Mouse (Mus musculus) lung, embryonic 15.5 days (tissue): ENCODE measurements around the gene Amn. TPM values are rescaled to one million over a fixed set of nuclear protein-coding genes. Genes with fewer than 3 reads are reported as not detected.
A peak's percentile ranks its signal among the peaks of the same experiment; 100 is the strongest.

Experiments used
- ATAC-seq: fragments of 200-750 bp; cut with Nextera tagmentation; 2 replicates; pipeline ENCODE4 v1.8.0; 2017; ENCODE audit warnings: moderate number of reproducible peaks, borderline replicate concordance; ENCODE audit not compliant: low FRiP score, low TSS enrichment; ENCODE audit errors: extremely low read depth
- H3K27ac ChIP-seq: fragments of 300-500 bp; sonication (generic); 2 replicates; pipeline ENCODE4 v1.5.1; 2015; ENCODE audit warnings: moderate library complexity, mild to moderate bottlenecking, inconsistent platforms
- H3K27me3 ChIP-seq: fragments of 300-500 bp; sonication (generic); 2 replicates; pipeline ENCODE4 v1.6.1; 2015; ENCODE audit warnings: inconsistent platforms
- H3K36me3 ChIP-seq: fragments of 300-500 bp; sonication (generic); 2 replicates; pipeline ENCODE4 v1.6.1; 2015; ENCODE audit warnings: inconsistent platforms
- H3K4me1 ChIP-seq: fragments of 300-500 bp; sonication (generic); 2 replicates; pipeline ENCODE4 v1.6.1; 2015; ENCODE audit warnings: inconsistent platforms
- H3K4me2 ChIP-seq: fragments of 300-500 bp; sonication (generic); 2 replicates; pipeline ENCODE4 v1.6.1; 2015; ENCODE audit warnings: inconsistent platforms, mild to moderate bottlenecking, moderate library complexity
- H3K4me3 ChIP-seq: fragments of 300-500 bp; sonication (generic); 2 replicates; pipeline ENCODE4 v1.5.1; 2015; ENCODE audit warnings: mild to moderate bottlenecking, inconsistent platforms
- H3K9ac ChIP-seq: fragments of 300-500 bp; sonication (generic); 2 replicates; pipeline ENCODE4 v1.6.1; 2015; ENCODE audit warnings: inconsistent platforms
- H3K9me3 ChIP-seq: fragments of 300-500 bp; sonication (generic); 2 replicates; pipeline ENCODE4 v1.6.1; 2016; ENCODE audit warnings: inconsistent platforms
- WGBS: fragments of 180-500 bp; shearing (Covaris S2); methylation state at CpG from one replicate; pipeline ENCODE4 v1.1.7; 2015; 5-methylcytosine and 5-hydroxymethylcytosine counted together
- polyA plus RNA-seq: library from polyadenylated mRNA; unstranded; fragments of >200 nt; fragmentation: Nextera tagmentation; extraction: Ambion mirVana; gene quantifications from 2 replicates; pipeline ENCODE4 v1.2.1, GENCODE M21; 2015

The Amn gene
- polyA plus RNA-seq, 1 experiment from 2014 or later, result 0.36 TPM

GRCm38 (mm10) chr12:111271406-111271805 lies 511 bp downstream of the Amn start:
- H3K4me3 ChIP-seq, result peak overlapping the region; percentile 10; the same call in 1 of the 2 replicates
- WGBS, result 8% methylated on average over 25 of the region's 28 CpGs
- no peak overlapping the region for H3K9ac ChIP-seq
- H3K36me3 ChIP-seq, result no peaks in the 10 kb centered on the region
- peak overlapping the region; percentile 36 for H3K4me2 ChIP-seq
- H3K27me3 ChIP-seq, result peaks cover 75% of the 10 kb centered on the region
- H3K4me1 ChIP-seq, result peaks cover 33% of the 10 kb centered on the region
- no peak for ATAC-seq
- no peak overlapping the region for H3K27ac ChIP-seq
- no peaks in the 10 kb centered on the region for H3K9me3 ChIP-seq

DNA sequence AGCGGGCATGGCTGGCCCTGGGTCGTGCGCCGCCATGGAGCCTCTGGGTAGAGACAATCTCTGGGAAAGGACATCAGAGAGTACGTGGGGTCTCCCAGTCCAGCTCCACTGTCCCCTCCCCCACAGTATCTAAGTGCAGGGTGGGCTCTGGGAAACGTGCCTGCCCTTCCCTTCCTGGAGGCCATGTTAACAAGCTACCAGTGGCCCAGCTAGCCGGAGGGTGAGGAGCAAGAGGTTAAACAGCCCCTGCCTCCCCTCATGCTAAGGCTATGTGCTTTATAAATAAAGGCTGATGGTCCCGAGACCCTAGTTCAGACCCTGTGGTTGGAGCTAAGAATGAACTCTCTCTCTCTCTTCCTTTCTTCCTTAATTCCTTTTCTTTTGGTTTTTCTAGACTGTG lies 1.1 kb downstream of the Amn start:
- Histone ChIP-seq H3K4me2 (peak overlapping the region; percentile 36; the same call in 1 of the 2 replicates), H3K36me3 (no peaks in the 10 kb centered on the region), H3K9ac (no peak overlapping the region), H3K9me3 (no peaks in the 10 kb centered on the region), H3K27ac (no peak overlapping the region), H3K4me1 (peaks cover 33% of the 10 kb centered on the region), H3K27me3 (peaks cover 81% of the 10 kb centered on the region), H3K4me3 (peak overlapping the region; percentile 10; the same call in 1 of the 2 replicates)
- ATAC-seq, result no peak
- WGBS, result 15% methylated on average over 8 of the region's 8 CpGs

GRCm38 (mm10) chr12:111272420-111272819 lies 1.5 kb downstream of the Amn start:
- Histone ChIP-seq H3K4me2 (no peak overlapping the region), H3K9ac (no peak overlapping the region), H3K4me1 (peaks cover 33% of the 10 kb centered on the region), H3K9me3 (no peaks in the 10 kb centered on the region), H3K27ac (no peak overlapping the region), H3K4me3 (no peak overlapping the region), H3K36me3 (no peaks in the 10 kb centered on the region), H3K27me3 (peaks cover 85% of the 10 kb centered on the region)
- ATAC-seq, result no peak
- WGBS, result 20% methylated on average over 12 of the region's 12 CpGs

DNA sequence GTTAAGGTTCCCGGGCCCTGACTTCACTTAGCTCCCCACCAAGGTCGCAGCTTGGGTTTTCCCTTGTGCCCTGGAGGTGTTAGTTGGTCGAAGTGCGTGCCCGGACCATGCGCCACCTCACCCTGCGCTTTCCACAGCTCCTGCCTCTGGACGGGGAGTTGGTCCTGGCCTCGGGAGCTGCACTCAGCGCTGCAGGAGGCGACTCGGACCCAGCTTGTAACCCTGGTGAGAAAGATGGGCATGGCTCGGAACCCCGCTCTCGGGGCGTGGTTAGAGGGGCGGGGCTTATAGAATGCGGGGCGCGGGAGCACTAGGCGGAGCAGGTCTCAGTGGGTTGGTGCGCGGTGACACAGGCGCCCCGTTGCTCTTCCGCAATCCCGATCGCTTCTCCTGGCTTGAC lies 3.1 kb downstream of the Amn start:
- H3K4me3 ChIP-seq, result peak overlapping the region; percentile 37
- H3K36me3 ChIP-seq, result no peaks in the 10 kb centered on the region
- H3K9me3 ChIP-seq, result peaks cover 3% of the 10 kb centered on the region; the same call in 1 of the 2 replicates
- WGBS, result 3% methylated on average over 28 of the region's 28 CpGs
- H3K27ac ChIP-seq, result no peak overlapping the region
- H3K27me3 ChIP-seq, result peaks cover 85% of the 10 kb centered on the region
- H3K4me2 ChIP-seq, result peak overlapping the region; percentile 79
- H3K9ac ChIP-seq, result no peak overlapping the region
- ATAC-seq, result no peak
- H3K4me1 ChIP-seq, result peaks cover 33% of the 10 kb centered on the region

- Histone ChIP-seq H3K9me3 (peaks cover 5% of the 10 kb centered on the region; the same call in 1 of the 2 replicates), H3K27ac (no peak overlapping the region), H3K4me1 (peaks cover 33% of the 10 kb centered on the region), H3K27me3 (peaks cover 79% of the 10 kb centered on the region), H3K4me2 (peak overlapping the region; percentile 79), H3K4me3 (peak overlapping the region; percentile 37), H3K9ac (peak overlapping the region; percentile 27; the same call in 1 of the 2 replicates), H3K36me3 (no peaks in the 10 kb centered on the region)
- WGBS, result 3% methylated on average over 80 of the region's 80 CpGs
- ATAC-seq, result no peak
Measured at GRCm38 (mm10) chr12:111274447-111275149, 3.7 kb downstream of the Amn start.

GRCm38 (mm10) chr12:111275150-111275841 lies 4.4 kb downstream of the Amn start:
- no peak overlapping the region for H3K27ac ChIP-seq
- WGBS, result under 1% methylated on average over 53 of the region's 58 CpGs
- H3K9ac ChIP-seq, result no peak overlapping the region
- peak overlapping the region; percentile 79 for H3K4me2 ChIP-seq
- peaks cover 5% of the 10 kb centered on the region; the same call in 1 of the 2 replicates for H3K9me3 ChIP-seq
- 0 out of 2 replicates have a peak, but pooled peaks have one; percentile 13 for ATAC-seq
- H3K36me3 ChIP-seq, result no peaks in the 10 kb centered on the region
- H3K4me3 ChIP-seq, result peak overlapping the region; percentile 37
- peaks cover 33% of the 10 kb centered on the region for H3K4me1 ChIP-seq
- peaks cover 72% of the 10 kb centered on the region for H3K27me3 ChIP-seq

DNA sequence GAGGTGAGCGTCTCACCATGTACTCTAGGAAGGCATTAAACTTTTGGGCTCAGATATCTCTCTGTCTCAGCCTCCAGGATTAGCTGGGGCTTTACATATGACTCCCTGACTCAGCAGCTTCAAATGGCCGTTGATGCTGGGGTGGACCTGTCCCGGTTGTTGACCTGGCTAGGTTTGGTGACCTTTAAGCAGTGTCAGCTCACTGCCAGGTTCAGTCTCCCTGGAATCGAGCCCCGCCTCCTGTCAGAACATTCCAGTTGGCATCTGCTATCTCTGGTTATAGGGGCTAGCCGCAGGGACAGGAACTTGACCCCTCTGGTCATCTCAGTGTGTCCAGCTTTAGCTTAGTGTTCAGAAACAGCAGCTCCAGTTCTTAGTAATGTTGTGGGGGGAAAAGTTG lies 5.5 kb downstream of the Amn start:
- peaks cover 5% of the 10 kb centered on the region; the same call in 1 of the 2 replicates for H3K9me3 ChIP-seq
- no peak overlapping the region for H3K4me3 ChIP-seq
- ATAC-seq, result no peak
- no peak overlapping the region for H3K9ac ChIP-seq
- no peak overlapping the region for H3K27ac ChIP-seq
- H3K4me1 ChIP-seq, result peaks cover 28% of the 10 kb centered on the region
- no peak overlapping the region for H3K4me2 ChIP-seq
- peaks cover 62% of the 10 kb centered on the region for H3K27me3 ChIP-seq
- H3K36me3 ChIP-seq, result no peaks in the 10 kb centered on the region
- WGBS, result 39% methylated on average over 6 of the region's 6 CpGs

GRCm38 (mm10) chr12:111283573-111283972 lies 12.7 kb downstream of the Amn start:
- Histone ChIP-seq H3K9ac (no peak overlapping the region), H3K9me3 (peaks cover 5% of the 10 kb centered on the region; the same call in 1 of the 2 replicates), H3K27me3 (no peaks in the 10 kb centered on the region), H3K4me3 (no peak overlapping the region), H3K27ac (no peak overlapping the region), H3K4me2 (no peak overlapping the region), H3K36me3 (no peaks in the 10 kb centered on the region), H3K4me1 (peaks cover 15% of the 10 kb centered on the region; the same call in 1 of the 2 replicates)
- WGBS, result 66% methylated on average over 4 of the region's 4 CpGs
- ATAC-seq, result no peak

GRCm38 (mm10) chr12:111284532-111284931 lies 13.6 kb downstream of the Amn start:
- Histone ChIP-seq H3K9me3 (no peaks in the 10 kb centered on the region), H3K27ac (no peak overlapping the region), H3K4me3 (0 out of 2 replicates have a peak overlapping the region, but pooled peaks have one; percentile 8), H3K9ac (no peak overlapping the region), H3K4me2 (peak overlapping the region; percentile 39), H3K27me3 (no peaks in the 10 kb centered on the region), H3K36me3 (no peaks in the 10 kb centered on the region), H3K4me1 (peaks cover 15% of the 10 kb centered on the region; the same call in 1 of the 2 replicates)
- ATAC-seq, result peak; percentile 41; the same call in 1 of the 2 replicates
- WGBS, result 24% methylated on average over 10 of the region's 10 CpGs

GRCm38 (mm10) chr12:111293025-111293424 lies 22.1 kb downstream of the Amn start:
- Histone ChIP-seq H3K36me3 (peaks cover 69% of the 10 kb centered on the region), H3K9me3 (no peaks in the 10 kb centered on the region), H3K4me2 (no peak overlapping the region), H3K27me3 (no peaks in the 10 kb centered on the region), H3K9ac (no peak overlapping the region), H3K4me1 (no peaks in the 10 kb centered on the region), H3K27ac (no peak overlapping the region), H3K4me3 (no peak overlapping the region)
- WGBS, result 87% methylated on average over 12 of the region's 12 CpGs
- no peak for ATAC-seq

DNA sequence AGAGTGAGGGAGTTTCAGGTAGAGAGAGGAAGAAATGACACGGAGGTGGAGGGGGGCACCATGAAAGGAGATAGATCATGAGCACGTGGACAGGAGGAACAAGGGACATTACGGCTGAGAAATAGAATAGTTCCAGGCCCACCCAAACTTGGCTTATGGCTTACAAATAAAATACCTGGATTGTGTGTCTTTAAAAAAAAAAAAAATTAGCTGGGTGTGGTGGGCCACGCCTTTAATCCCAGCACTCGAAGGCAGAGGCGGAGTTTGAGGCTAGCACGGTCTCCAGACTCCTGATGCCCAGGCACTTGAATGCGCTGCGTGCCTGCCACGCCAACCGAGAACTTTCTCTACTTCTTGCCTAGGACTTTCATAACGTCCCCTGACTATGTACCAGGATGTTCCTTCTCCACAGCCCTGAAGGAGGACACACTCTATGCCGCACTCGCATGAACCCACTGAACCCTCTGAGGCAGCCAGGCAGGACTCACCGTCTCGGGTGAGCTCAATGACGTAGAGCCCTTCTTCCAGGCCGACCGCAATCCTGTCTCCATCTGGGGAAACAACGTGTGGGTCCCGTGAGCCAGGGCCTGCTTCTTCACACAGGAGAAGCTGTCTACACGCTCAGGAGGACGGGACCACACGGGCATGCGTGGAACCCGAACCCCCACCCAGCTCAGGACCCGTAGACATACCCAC lies 30.6 kb downstream of the Amn start:
- no peak for ATAC-seq
- 91% methylated on average over 27 of the region's 27 CpGs for WGBS

More for the DNA sequence above, 30.6 kb downstream of the Amn start:
- H3K4me3 ChIP-seq, result no peak overlapping the region
- H3K4me2 ChIP-seq, result no peak overlapping the region
- no peaks in the 10 kb centered on the region for H3K9me3 ChIP-seq
- no peak overlapping the region for H3K27ac ChIP-seq
- H3K36me3 ChIP-seq, result peaks cover 93% of the 10 kb centered on the region
- no peaks in the 10 kb centered on the region for H3K27me3 ChIP-seq
- H3K9ac ChIP-seq, result no peak overlapping the region
- no peaks in the 10 kb centered on the region for H3K4me1 ChIP-seq
